Mouse (Mus musculus) limb, embryonic 12.5 days (tissue): ENCODE measurements around the gene Wdr81. TPM values are rescaled to one million over a fixed set of nuclear protein-coding genes. Genes with fewer than 3 reads are reported as not detected.
A peak's percentile ranks its signal among the peaks of the same experiment; 100 is the strongest.
"Not testable (repeated sequence)": the region's sequence is repeated elsewhere in the genome, so short reads cannot be mapped to it uniquely, and the experiment has no call there.

Experiments
- ATAC-seq: fragments of 200-750 bp; cut with Nextera tagmentation; 2 replicates; pipeline ENCODE4 v1.8.0; 2017; ENCODE audit warnings: low read depth, moderate TSS enrichment; ENCODE audit not compliant: insufficient number of reproducible peaks, insufficient read depth, low FRiP score, low TSS enrichment
- H3K27ac ChIP-seq: fragments of 300-500 bp; sonication (generic); 2 replicates; pipeline ENCODE4 v1.5.1; 2016; ENCODE audit warnings: mild to moderate bottlenecking, moderate library complexity
- H3K27me3 ChIP-seq: fragments of 300-500 bp; sonication (generic); 2 replicates; pipeline ENCODE4 v1.6.1; 2016; ENCODE audit warnings: mild to moderate bottlenecking, moderate library complexity
- H3K36me3 ChIP-seq: fragments of 300-500 bp; sonication (generic); 2 replicates; pipeline ENCODE4 v1.6.1; 2016; ENCODE audit warnings: mild to moderate bottlenecking, moderate library complexity
- H3K4me1 ChIP-seq: fragments of 300-500 bp; sonication (generic); replicated peaks from 2 replicates; pipeline ENCODE4 v1.6.1; 2016
- H3K4me2 ChIP-seq: fragments of 300-500 bp; sonication (generic); 2 replicates; pipeline ENCODE4 v1.6.1; 2016; ENCODE audit warnings: mild to moderate bottlenecking, moderate library complexity
- H3K4me3 ChIP-seq: fragments of 300-500 bp; sonication (generic); replicated peaks from 2 replicates; pipeline ENCODE4 v1.5.1; 2016; ENCODE audit warnings: mild to moderate bottlenecking
- H3K9ac ChIP-seq: fragments of 300-500 bp; sonication (generic); replicated peaks from 2 replicates; pipeline ENCODE4 v1.6.1; 2016; ENCODE audit warnings: mild to moderate bottlenecking, moderate library complexity
- H3K9me3 ChIP-seq: fragments of 300-500 bp; sonication (generic); 2 replicates; pipeline ENCODE4 v1.6.1; 2016; ENCODE audit warnings: mild to moderate bottlenecking, moderate library complexity
- WGBS: fragments of 180-500 bp; shearing (Covaris S2); methylation state at CpG from one replicate; pipeline ENCODE4 v1.1.7; 2016; 5-methylcytosine and 5-hydroxymethylcytosine counted together
- polyA plus RNA-seq: library from polyadenylated mRNA; unstranded; fragments of >200 nt; fragmentation: Nextera tagmentation; extraction: Ambion mirVana; gene quantifications from 2 replicates; pipeline ENCODE4 v1.2.1, GENCODE M21; 2016

Wdr81 gene
- polyA plus RNA-seq, 1 experiment from 2014 or later: 6.8 TPM

DNA sequence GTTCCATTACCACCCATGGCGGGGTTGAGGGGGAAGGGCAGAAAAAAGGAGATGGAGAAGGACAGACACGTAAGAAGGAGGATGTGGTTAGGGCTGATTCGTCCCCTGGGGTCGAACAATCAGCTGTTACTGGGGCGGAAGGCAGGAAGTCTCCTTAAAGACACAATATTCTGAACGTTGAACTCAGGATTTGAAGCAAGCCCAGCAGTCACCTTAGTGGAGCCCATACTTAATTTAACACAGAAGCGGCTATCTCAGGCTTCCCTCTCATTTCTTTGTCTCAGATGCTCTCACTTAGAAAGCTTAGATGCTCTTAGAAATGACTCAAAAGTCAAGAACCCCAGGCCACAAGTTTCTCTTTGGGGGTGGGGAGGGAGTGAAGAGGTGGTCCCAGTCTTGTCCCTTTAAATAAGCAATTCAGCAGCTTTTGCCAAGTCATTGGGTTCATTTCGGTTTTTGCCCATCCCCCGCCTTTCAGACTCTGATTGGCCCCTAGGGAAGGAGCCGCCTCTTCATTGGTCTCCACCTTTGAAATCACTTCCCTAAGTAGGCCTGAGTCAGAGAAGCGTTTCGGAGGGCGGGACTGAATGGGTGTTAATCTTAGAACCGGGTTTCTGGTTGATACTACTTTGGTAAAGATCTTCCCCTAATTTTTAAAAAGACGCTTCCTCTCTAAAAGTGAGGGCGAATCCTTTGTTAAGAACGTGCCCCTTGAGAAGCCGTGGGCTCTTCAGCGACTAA lies 5.8 kb upstream of the Wdr81 start:
- 4% methylated on average over 19 of the region's 19 CpGs for WGBS
- peak overlapping the region; percentile 50 for H3K9ac ChIP-seq

DNA sequence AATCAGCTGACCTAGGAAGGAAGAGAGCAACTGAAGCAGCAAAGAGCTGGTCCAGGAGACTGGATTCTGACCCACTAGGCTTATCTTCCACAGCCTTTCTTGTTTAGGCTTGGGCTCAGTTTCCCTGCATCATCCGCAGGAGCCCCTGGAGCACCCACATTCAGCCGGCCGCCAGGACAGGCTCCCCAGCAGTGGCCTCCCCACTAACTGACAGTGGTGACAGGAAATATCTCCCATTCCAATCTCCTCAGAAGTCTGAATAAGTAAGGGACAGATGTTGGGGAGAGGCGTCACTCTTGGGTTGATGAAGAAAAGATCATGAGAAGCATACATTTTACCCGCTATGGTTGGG lies 5.2 kb upstream of the Wdr81 start:
- Histone ChIP-seq H3K9ac (no peak overlapping the region), H3K4me3 (peak overlapping the region; percentile 69), H3K4me1 (peaks cover 44% of the 10 kb centered on the region), H3K4me2 (peak overlapping the region; percentile 96), H3K9me3 (no peaks in the 10 kb centered on the region), H3K27me3 (no peaks in the 10 kb centered on the region), H3K36me3 (no peaks in the 10 kb centered on the region), H3K27ac (peak overlapping the region; percentile 93)
- ATAC-seq: no peak
- WGBS: 33% methylated on average over 5 of the region's 5 CpGs

More for the DNA sequence above, 5.8 kb upstream of the Wdr81 start:
- peaks cover 39% of the 10 kb centered on the region for H3K4me1 ChIP-seq
- H3K27ac ChIP-seq: peak overlapping the region; percentile 93
- peak overlapping the region; percentile 96 for H3K4me2 ChIP-seq
- no peaks in the 10 kb centered on the region for H3K27me3 ChIP-seq
- H3K36me3 ChIP-seq: peaks cover 3% of the 10 kb centered on the region; the same call in 1 of the 2 replicates
- H3K9me3 ChIP-seq: no peaks in the 10 kb centered on the region
- no peak for ATAC-seq
- peak overlapping the region; percentile 69 for H3K4me3 ChIP-seq

DNA sequence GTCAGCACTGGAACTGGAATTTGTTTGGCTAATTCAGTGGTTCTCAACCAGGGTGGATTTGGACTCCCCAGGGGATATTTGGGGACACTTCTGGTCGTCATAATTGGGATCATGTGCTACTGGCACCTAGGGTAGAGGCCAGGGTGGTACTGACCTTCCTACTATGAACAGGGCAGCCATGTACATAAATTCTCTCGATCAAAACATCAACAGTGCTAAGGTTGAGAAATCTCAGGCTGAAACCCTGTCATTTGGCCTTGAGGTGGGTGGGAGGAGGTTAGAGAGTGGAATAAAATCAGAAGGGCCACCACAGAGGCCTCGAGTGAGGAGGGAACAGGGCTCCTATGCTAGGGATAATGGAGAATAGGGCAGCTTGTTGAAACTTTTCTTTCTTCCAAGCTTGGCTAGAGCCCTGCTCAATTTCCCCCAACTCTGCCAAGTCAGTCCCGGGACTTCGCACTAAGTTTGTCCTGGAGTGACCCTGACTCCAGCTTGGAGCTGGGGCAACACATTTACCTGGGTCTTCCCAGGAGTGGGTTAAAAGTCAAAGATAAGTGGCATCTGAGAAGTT lies 4.7 kb upstream of the Wdr81 start:
- H3K27me3 ChIP-seq: no peaks in the 10 kb centered on the region
- peaks cover 47% of the 10 kb centered on the region for H3K4me1 ChIP-seq
- H3K4me3 ChIP-seq: no peak overlapping the region
- H3K4me2 ChIP-seq: peak overlapping the region; percentile 96; the same call in 1 of the 2 replicates
- peak overlapping the region; percentile 93; the same call in 1 of the 2 replicates for H3K27ac ChIP-seq
- ATAC-seq: no peak
- H3K9ac ChIP-seq: no peak overlapping the region
- no peaks in the 10 kb centered on the region for H3K36me3 ChIP-seq
- H3K9me3 ChIP-seq: no peaks in the 10 kb centered on the region
- WGBS: 80% methylated on average over 5 of the region's 5 CpGs

DNA sequence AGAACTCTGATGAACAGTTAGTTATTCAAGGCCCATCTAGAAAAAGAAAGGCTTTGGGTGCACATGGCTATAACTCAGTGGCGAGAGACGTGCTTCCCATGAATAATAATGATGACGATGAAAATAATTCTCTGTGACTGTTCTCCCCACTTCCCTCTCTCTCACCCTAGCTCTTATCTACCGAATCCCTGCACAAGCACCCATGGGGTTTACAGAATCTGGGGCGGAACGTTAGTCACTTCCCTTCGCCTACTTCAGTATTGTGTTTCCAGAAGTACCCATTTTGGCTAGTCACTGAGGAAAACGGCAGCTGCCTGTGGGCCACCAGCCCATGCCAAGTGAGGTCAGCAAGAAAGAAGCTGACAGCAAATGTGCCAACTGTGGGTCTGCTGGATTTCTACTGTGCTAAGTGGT lies 4.1 kb upstream of the Wdr81 start:
- Histone ChIP-seq H3K27me3 (no peaks in the 10 kb centered on the region), H3K9me3 (no peaks in the 10 kb centered on the region), H3K4me2 (no peak overlapping the region), H3K4me3 (no peak overlapping the region), H3K36me3 (no peaks in the 10 kb centered on the region), H3K4me1 (peaks cover 51% of the 10 kb centered on the region), H3K9ac (no peak overlapping the region), H3K27ac (no peak overlapping the region)
- no peak for ATAC-seq
- WGBS: 89% methylated on average over 8 of the region's 8 CpGs

GRCm38 (mm10) chr11:75458169-75458568 lies 3.7 kb upstream of the Wdr81 start:
- no peaks in the 10 kb centered on the region for H3K27me3 ChIP-seq
- H3K4me3 ChIP-seq: no peak overlapping the region
- no peak for ATAC-seq
- no peak overlapping the region for H3K4me2 ChIP-seq
- 13% methylated on average over 3 of the region's 3 CpGs for WGBS
- no peaks in the 10 kb centered on the region for H3K36me3 ChIP-seq
- H3K9me3 ChIP-seq: no peaks in the 10 kb centered on the region
- no peak overlapping the region for H3K9ac ChIP-seq
- H3K27ac ChIP-seq: no peak overlapping the region
- H3K4me1 ChIP-seq: peaks cover 49% of the 10 kb centered on the region

DNA sequence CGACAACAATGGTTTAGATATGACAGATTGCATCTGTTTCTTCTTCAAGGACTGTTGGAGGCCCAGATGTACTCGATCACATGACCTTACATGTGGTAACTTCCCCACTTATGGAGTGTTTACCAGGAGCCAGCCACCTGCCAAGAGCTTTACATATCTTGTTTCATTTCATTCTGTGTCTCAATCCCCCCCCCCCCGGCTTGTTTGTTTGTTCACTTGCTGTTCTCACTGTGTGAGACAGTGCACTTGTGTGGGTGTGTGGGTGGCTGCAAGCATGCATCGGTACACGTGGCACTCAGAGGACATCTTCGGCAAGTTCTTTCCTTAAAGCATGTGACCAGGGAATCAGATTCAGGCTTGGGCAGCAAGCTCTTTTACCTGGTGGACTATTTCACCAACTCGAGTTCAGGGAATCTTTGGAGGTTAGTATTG lies 1.9 kb upstream of the Wdr81 start:
- no peaks in the 10 kb centered on the region for H3K27me3 ChIP-seq
- H3K27ac ChIP-seq: no peak overlapping the region
- H3K4me2 ChIP-seq: no peak overlapping the region
- peaks cover 33% of the 10 kb centered on the region for H3K4me1 ChIP-seq
- no peaks in the 10 kb centered on the region for H3K9me3 ChIP-seq
- H3K36me3 ChIP-seq: peaks cover 3% of the 10 kb centered on the region; the same call in 1 of the 2 replicates
- WGBS: 89% methylated on average over 7 of the region's 7 CpGs
- H3K4me3 ChIP-seq: no peak overlapping the region
- no peak overlapping the region for H3K9ac ChIP-seq
- ATAC-seq: no peak

- WGBS: 84% methylated on average over 2 of the region's 2 CpGs
Observed at GRCm38 (mm10) chr11:75455971-75456370, 1.5 kb upstream of the Wdr81 start.

GRCm38 (mm10) chr11:75455041-75455736 lies 672 bp upstream of the Wdr81 start:
- Histone ChIP-seq H3K4me2 (peak overlapping the region; percentile 100), H3K4me1 (peaks cover 29% of the 10 kb centered on the region), H3K27me3 (no peaks in the 10 kb centered on the region), H3K36me3 (peaks cover 12% of the 10 kb centered on the region), H3K4me3 (peak overlapping the region; percentile 68), H3K9me3 (no peaks in the 10 kb centered on the region), H3K27ac (peak overlapping the region; percentile 54; the same call in 1 of the 2 replicates), H3K9ac (peak overlapping the region; percentile 74; the same call in 1 of the 2 replicates)
- WGBS: 72% methylated on average over 10 of the region's 10 CpGs
- no peak for ATAC-seq

More at GRCm38 (mm10) chr11:75455971-75456370, 1.5 kb upstream of the Wdr81 start:
- not testable (repeated sequence) for H3K4me2 ChIP-seq, H3K27ac ChIP-seq, ATAC-seq, H3K4me3 ChIP-seq, H3K27me3 ChIP-seq, H3K9ac ChIP-seq, H3K9me3 ChIP-seq, H3K36me3 ChIP-seq
- peaks cover 33% of the 10 kb centered on the region for H3K4me1 ChIP-seq

GRCm38 (mm10) chr11:75452812-75453557 lies 1.5 kb downstream of the Wdr81 start:
- peaks cover 19% of the 10 kb centered on the region for H3K4me1 ChIP-seq
- 93% methylated on average over 31 of the region's 31 CpGs for WGBS
- H3K9me3 ChIP-seq: no peaks in the 10 kb centered on the region
- no peak for ATAC-seq
- H3K36me3 ChIP-seq: peaks cover 28% of the 10 kb centered on the region
- no peak overlapping the region for H3K27ac ChIP-seq
- H3K4me3 ChIP-seq: no peak overlapping the region
- H3K27me3 ChIP-seq: no peaks in the 10 kb centered on the region
- H3K4me2 ChIP-seq: peak overlapping the region; percentile 100; the same call in 1 of the 2 replicates
- H3K9ac ChIP-seq: no peak overlapping the region

- ATAC-seq: no peak
- no peaks in the 10 kb centered on the region for H3K9me3 ChIP-seq
- peaks cover 37% of the 10 kb centered on the region for H3K36me3 ChIP-seq
- no peak overlapping the region for H3K4me2 ChIP-seq
- H3K9ac ChIP-seq: no peak overlapping the region
- WGBS: 94% methylated on average over 8 of the region's 8 CpGs
- H3K27ac ChIP-seq: no peak overlapping the region
- no peaks in the 10 kb centered on the region for H3K27me3 ChIP-seq
- peaks cover 19% of the 10 kb centered on the region for H3K4me1 ChIP-seq
- no peak overlapping the region for H3K4me3 ChIP-seq
Observed at GRCm38 (mm10) chr11:75452081-75452480, 2.4 kb downstream of the Wdr81 start.

DNA sequence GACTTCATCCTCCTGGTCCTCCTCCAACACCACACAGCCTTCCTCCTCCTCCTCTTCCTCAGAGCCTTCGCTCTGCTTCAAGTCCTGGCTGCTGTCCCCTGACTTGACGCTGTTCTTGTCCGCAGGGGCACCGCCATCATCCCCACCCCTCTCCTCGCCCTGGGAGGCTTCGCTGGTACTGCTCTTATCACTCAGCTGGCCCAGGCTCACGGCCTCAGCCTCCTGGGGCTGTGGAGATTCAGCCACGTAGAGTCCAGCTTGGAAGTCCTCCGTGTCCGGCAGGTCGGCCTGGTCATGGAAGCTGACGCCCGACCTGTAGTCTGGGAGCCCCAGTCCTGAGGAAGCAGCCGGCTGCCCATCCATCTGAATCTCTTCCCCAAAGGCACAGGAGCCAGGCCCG lies 3.6 kb downstream of the Wdr81 start:
- Histone ChIP-seq H3K4me2 (no peak overlapping the region), H3K27me3 (no peaks in the 10 kb centered on the region), H3K4me1 (peaks cover 19% of the 10 kb centered on the region), H3K9me3 (no peaks in the 10 kb centered on the region), H3K9ac (no peak overlapping the region), H3K27ac (no peak overlapping the region), H3K36me3 (peaks cover 38% of the 10 kb centered on the region), H3K4me3 (no peak overlapping the region)
- 87% methylated on average over 15 of the region's 15 CpGs for WGBS
- ATAC-seq: no peak
